Mouse (Mus musculus) Muller cell, postnatal 12 days (primary cell): Measurements from ENCODE around the gene Sez6l2.
A peak's percentile ranks its signal among the peaks of the same experiment; 100 is the strongest.

ENCODE experiments used
- DNase-seq: peaks from one replicate; pipeline ENCODE4 v3.0.0-alpha.2; 2015; ENCODE audit errors: inconsistent ontology term

The Sez6l2 gene

GRCm38 (mm10) chr7:127008239-127009019, 58.1 kb downstream of the Sez6l2 start:
- DNase-seq: peak; percentile 70

GRCm38 (mm10) chr7:127009307-127010085, 59.1 kb downstream of the Sez6l2 start:
- peak; percentile 42 for DNase-seq

GRCm38 (mm10) chr7:127011051-127011450, 60.7 kb downstream of the Sez6l2 start:
- no peak for DNase-seq

- DNase-seq: no peak
These were observed 61.4 kb downstream of the Sez6l2 start for GRCm38 (mm10) chr7:127011717-127012116.

GRCm38 (mm10) chr7:127012374-127012773, 62.0 kb downstream of the Sez6l2 start:
- DNase-seq: no peak

GRCm38 (mm10) chr7:127012845-127013244, 62.5 kb downstream of the Sez6l2 start:
- no peak for DNase-seq

- DNase-seq: no peak
These were observed 63.0 kb downstream of the Sez6l2 start for GRCm38 (mm10) chr7:127013385-127013784.

- peak; percentile 63 for DNase-seq
These were observed 64.0 kb downstream of the Sez6l2 start, which contains the start of gene Mvp for GRCm38 (mm10) chr7:127014320-127014719. Gene Mvp, minus strand, starts transcription at chr7:127014621.

- no peak for DNase-seq
These were observed 64.6 kb downstream of the Sez6l2 start for GRCm38 (mm10) chr7:127014993-127015392.

GRCm38 (mm10) chr7:127016081-127016480, 65.7 kb downstream of the Sez6l2 start:
- DNase-seq: peak; percentile 73

- no peak for DNase-seq
These were observed 65.9 kb downstream of the Sez6l2 start, which contains the start of gene Pagr1b for GRCm38 (mm10) chr7:127016481-127016485. Gene Pagr1b, minus strand, starts transcription at chr7:127016484.

GRCm38 (mm10) chr7:127016486-127016938, 66.1 kb downstream of the Sez6l2 start:
- no peak for DNase-seq

- DNase-seq: peak; percentile 95
These were observed 66.9 kb downstream of the Sez6l2 start, which contains the start of gene Pagr1a for GRCm38 (mm10) chr7:127016971-127017949. Gene Pagr1a, minus strand, starts transcription at chr7:127017352.

GRCm38 (mm10) chr7:127017950-127018345, 67.6 kb downstream of the Sez6l2 start:
- no peak for DNase-seq

GRCm38 (mm10) chr7:127018416-127019305, 68.3 kb downstream of the Sez6l2 start:
- no peak for DNase-seq

GRCm38 (mm10) chr7:127019306-127019960, 69.1 kb downstream of the Sez6l2 start:
- no peak for DNase-seq

- no peak for DNase-seq
These were observed 69.7 kb downstream of the Sez6l2 start for GRCm38 (mm10) chr7:127020031-127020430.
